Comparison of ENCODE assay signal across 8 mouse cellular contexts in the genomic region with DNA sequence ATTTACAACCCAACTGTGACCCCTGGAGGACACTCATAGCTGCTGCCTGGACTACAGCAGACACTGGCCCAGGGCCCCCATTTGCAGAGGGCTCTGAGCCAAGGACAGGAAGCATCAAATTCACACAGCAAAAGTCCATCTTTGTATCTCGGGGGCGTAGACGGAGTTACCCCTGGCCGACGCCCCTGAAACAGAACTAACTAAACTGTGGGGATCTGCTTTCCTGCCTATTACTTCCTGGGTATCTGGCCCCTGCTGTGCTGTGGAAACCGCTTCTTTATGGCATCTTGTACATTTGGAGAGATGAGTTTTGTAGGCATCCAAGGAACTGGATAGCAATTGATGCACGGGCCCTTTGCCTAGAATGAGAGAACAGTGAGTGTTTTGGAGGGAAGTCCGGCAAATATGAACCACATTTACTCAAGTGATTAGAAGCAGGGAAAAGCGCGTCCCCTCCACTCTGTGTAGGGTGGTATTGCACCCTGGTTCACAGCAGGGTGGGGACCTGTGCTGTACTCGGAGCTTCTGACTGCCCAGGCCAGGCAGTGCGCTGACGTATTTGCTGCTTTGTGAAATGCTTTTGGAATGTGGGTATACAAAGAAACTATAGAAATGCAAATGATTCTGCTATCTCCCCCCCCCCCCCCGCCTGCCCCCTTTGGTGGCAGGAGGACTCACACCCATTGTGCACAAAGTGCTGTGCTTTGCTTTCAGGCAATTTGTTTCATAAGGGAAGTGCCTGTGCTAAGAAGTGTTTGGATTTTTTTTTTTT.
DNase-seq lines count a peak whose midpoint lies in the region; ATAC-seq and TF ChIP-seq lines count a peak whose summit lies in the region.

No protein-coding gene starts in this region.

- peak; percentile 88 for DNase-seq in ES-CJ7 (ENCODE audit: low read depth, low spot score)
- DNase-seq in cerebellum, adult 8-10 months: peak; percentile 74
- DNase-seq in forebrain, postnatal 0 days: peak; percentile 66
- DNase-seq in heart, postnatal 4 days: peak; percentile 74
- peak; percentile 34 to 57 for DNase-seq in layer of hippocampus, adult 8-10 months (ENCODE audit: low spot score in 2 of 2)
- peak; percentile 41 for DNase-seq in lung, postnatal 14 days
- DNase-seq in right cerebral cortex, postnatal 10 days (ENCODE audit: low spot score in 2 of 2): peak; percentile 65 to 70

- H3K4me1 ChIP-seq in forebrain, postnatal 0 days (ENCODE audit: insufficient read depth): peaks cover 10% of the 10 kb centered on the region

- no peaks in the 10 kb centered on the region for H3K27me3 ChIP-seq in forebrain, postnatal 0 days (ENCODE audit: insufficient read depth, low read length)

- no peak overlapping the region for H3K27ac ChIP-seq in forebrain, postnatal 0 days (ENCODE audit: low read depth, low read length)

- H3K36me3 ChIP-seq in forebrain, postnatal 0 days (ENCODE audit: insufficient read depth): no peaks in the 10 kb centered on the region

- ATAC-seq in forebrain, postnatal 0 days: peak; percentile 83
- no peak for ATAC-seq in inflammation-experienced regulatory T-cells, adult 6 months

- H3K4me2 ChIP-seq in forebrain, postnatal 0 days (ENCODE audit: low read depth): peak overlapping the region; percentile 36

- 5% methylated on average over 14 of the region's 14 CpGs for WGBS in forebrain, postnatal 0 days

- 0 out of 2 replicates have a peak overlapping the region, but pooled peaks have one; percentile 14 for H3K9ac ChIP-seq in forebrain, postnatal 0 days

- H3K4me3 ChIP-seq in forebrain, postnatal 0 days (ENCODE audit: low read depth, low read length): peak overlapping the region; percentile 14; the same call in 1 of the 2 replicates

- no peaks in the 10 kb centered on the region for H3K9me3 ChIP-seq in forebrain, postnatal 0 days (ENCODE audit: low read length)

- TF ChIP-seq CTCF in forebrain, postnatal 0 days (IDR thresholded peaks at IDR 0.05; ENCODE audit: low read depth): peak; percentile 59
